Mouse (Mus musculus) bone marrow macrophage, adult 2 months (primary cell): ENCODE measurements around the gene Ankrd35. TPM values are rescaled to one million over a fixed set of nuclear protein-coding genes. Genes with fewer than 3 reads are reported as not detected.

ENCODE experiments used
- H3K27ac ChIP-seq: 2 replicates; pipeline ENCODE4 v1.5.1; 2012; ENCODE audit warnings: low read depth, low read length; ENCODE audit not compliant: insufficient read depth
- H3K4me1 ChIP-seq: 2 replicates; pipeline ENCODE4 v1.6.1; 2012; ENCODE audit warnings: low read length; ENCODE audit not compliant: control insufficient read depth, insufficient read depth
- H3K4me3 ChIP-seq: 2 replicates; pipeline ENCODE4 v1.5.1; 2012; ENCODE audit warnings: mild to moderate bottlenecking, low read length, moderate library complexity; ENCODE audit not compliant: insufficient read depth
- CTCF ChIP-seq: IDR thresholded peaks from 2 replicates; pipeline ENCODE4 v1.5.1; 2012; ENCODE audit warnings: low read depth, mild to moderate bottlenecking, low read length, moderate library complexity
- POLR2A ChIP-seq: IDR thresholded peaks from 2 replicates; pipeline ENCODE4 v1.6.1; 2012; ENCODE audit warnings: mild to moderate bottlenecking, low read depth, low read length, borderline replicate concordance
- polyA plus RNA-seq: library from polyadenylated mRNA; stranded (reverse); fragments of >200 nt; gene quantifications from 2 replicates; pipeline ENCODE4 v1.2.4, GENCODE M21; 2012; ENCODE audit not compliant: missing spikeins, insufficient read depth, insufficient read length

The Ankrd35 gene
- polyA plus RNA-seq, 1 experiment: not detected

DNA sequence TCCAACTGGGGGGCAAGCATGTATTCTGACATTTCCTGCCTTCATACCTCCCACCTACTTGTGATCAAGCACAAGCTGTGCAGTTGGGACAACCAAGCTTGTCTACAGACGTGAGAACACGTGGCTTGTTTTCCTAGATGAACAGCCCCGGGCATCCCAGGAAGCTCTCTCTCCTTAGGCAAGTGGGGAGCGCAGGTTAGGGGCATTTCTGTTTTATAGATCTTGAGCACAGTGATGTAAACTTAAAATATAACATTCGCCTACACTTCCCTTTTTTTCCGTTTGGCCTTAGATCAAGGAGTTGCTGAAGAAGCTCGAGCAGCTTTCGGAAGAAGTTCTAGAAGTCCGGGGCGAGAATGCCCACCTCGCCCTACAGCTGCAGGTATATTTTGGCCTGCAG lies 18.9 kb downstream of the Ankrd35 start:
- Histone ChIP-seq H3K4me1 (peaks cover 8% of the 10 kb centered on the region), H3K4me3 (no peak overlapping the region), H3K27ac (no peak overlapping the region)
- TF ChIP-seq CTCF (no peak), POLR2A (no peak)

DNA sequence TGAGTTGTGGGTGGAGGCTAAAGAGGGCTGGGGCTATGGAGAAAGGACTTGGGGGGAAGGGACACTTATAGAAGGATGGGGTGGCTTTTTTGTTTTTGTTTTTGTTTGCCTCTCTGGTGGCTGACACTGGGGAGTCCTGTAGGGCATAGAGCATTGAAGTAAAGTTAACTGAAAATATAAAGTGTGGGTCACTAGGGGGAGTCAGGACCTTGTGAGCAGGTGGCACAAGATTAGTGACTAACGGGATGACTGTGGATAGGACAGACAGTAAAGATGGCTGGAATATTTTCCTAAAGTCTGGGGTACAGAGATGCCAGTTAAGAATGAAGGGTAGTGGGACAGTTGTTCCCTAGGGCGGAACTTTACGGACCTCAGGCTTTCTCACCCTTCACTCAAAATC lies 20.4 kb downstream of the Ankrd35 start:
- no peak overlapping the region for H3K4me3 ChIP-seq
- TF ChIP-seq POLR2A (no peak), CTCF (no peak)
- no peak overlapping the region for H3K27ac ChIP-seq
- H3K4me1 ChIP-seq: peaks cover 12% of the 10 kb centered on the region

DNA sequence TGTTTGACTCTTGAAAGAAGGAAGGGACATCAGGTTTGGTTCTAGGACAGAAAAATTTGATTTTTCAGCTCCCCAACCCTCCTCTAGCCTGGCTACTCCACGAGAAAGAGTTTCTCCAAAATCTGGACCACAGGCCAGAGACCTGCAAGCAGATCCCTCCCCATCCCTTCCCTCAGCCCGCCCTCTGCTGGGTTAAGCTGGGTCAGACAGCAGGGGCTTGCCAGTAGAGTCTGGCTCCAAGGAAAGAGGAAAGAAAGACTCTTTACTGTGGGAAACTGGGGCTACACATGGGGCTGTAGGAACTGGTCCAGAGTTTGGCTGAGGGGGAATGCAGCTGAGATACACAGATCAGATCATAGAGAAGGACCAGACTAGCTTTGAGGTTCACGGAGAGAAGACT lies 22.6 kb downstream of the Ankrd35 start:
- Histone ChIP-seq H3K4me3 (no peak overlapping the region), H3K4me1 (peaks cover 20% of the 10 kb centered on the region), H3K27ac (no peak overlapping the region)
- TF ChIP-seq CTCF (no peak), POLR2A (no peak)

DNA sequence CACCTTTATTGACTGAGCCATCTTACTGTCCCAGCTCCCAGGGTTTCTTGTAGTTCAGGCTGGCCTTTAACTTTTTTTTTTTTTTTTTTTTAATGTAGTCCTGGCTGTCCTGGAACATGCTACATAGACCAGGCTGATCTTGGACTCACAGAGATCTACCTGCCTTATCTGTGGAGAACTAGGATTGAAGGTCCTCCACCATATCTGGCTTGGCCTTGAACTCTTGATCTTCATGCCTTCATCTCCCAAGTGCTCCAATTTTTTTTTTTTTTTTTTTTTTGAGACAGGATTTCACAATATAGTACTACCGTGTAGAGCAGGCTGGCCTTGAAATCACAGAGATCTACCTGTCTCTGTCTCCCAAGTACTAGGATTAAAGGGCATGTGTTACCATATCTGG lies 23.6 kb downstream of the Ankrd35 start:
- Histone ChIP-seq H3K27ac (no peak overlapping the region), H3K4me3 (no peak overlapping the region), H3K4me1 (peaks cover 21% of the 10 kb centered on the region)
- no peak for TF ChIP-seq POLR2A
- TF ChIP-seq CTCF: no peak

DNA sequence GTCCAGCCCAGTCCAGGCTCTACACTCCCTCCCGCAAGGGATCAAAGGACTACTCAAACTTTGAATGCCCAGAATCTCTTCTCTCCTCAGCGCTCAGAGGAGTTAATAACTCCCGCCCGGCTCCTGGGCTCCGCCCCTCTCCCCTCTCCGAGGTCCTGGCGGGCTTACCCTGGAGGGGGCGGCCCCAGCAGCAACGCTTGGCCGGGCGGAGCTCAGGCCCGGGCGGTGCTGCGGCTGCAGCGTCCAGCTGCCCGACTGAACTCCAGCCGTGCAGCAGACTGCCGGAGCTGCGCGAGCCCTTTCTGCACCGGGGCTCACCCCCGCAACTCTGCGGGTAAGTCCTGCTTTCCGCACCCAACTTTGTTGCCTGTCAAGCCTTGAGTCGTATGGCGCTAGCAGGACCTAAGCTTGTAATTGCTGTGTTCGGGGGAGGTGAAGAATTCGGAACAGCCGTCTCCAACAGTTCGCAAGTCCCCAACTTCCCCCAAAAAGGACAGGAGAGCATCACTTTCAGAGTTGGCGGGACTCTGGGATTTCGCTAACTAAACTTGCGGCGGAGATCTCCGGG lies 26.4 kb downstream of the Ankrd35 start, which contains the start of gene Pias3:
Pias3 (plus strand) TSS at position 187 of the 568 bp plus-strand sequence.
- H3K4me1 ChIP-seq: peaks cover 15% of the 10 kb centered on the region

DNA sequence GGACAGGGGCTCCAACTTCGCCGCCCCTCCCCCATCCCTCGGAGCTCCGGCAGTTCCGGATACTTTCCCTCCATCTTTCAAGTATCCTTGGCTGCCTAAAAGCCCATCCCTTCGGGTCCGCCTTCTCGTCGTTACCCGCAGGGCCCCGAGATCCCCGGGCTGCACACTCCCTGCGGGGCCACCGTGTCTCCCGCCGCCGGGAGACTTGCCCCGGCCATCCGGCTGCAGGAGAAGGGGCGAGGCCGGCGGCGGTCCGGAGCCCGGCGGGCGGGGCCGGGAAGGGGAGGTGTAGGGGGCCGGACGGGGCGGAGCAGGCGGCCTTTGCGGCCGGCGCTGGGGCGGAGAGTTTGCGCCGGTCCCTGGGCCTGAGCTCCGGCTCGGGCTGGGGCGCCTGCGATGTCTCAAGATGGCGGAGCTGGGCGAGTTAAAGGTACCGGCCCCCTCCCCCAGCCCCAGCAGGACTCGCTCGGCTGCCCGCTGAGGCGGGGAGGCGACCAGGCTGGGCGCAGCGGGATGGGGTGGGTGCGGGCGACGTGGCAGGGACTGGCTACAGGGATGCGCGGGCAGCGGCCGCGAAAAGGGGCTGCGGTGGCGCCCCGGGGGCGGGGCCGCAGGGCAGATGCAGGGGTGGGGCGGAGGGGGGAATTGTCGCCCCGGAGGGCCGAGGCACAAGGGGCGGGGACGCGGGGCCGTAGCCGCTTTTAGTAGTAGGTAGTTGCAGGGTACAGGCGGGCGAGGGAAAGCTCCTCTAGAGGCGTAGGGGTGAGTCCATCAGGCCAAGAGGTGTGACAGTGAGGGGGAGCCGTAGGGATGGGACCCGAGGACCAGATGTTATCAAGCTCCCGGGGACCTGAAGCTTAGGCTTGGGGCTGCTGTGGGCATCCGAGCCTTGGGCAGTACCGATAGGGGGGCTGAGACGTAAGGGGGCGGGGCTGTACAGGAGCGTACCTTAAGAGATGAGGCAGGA lies 27.1 kb downstream of the Ankrd35 start:
- Histone ChIP-seq H3K4me1 (peaks cover 15% of the 10 kb centered on the region), H3K4me3 (peak overlapping the region; percentile 93), H3K27ac (peak overlapping the region; percentile 53)
- TF ChIP-seq CTCF: no peak
- TF ChIP-seq POLR2A: no peak

More for the DNA sequence above, 26.4 kb downstream of the Ankrd35 start, which contains the start of gene Pias3:
- no peak for TF ChIP-seq POLR2A
- no peak for TF ChIP-seq CTCF
- peak within 1 kb of the TSS; percentile 53 for H3K27ac ChIP-seq
- H3K4me3 ChIP-seq: peak within 1 kb of the TSS; percentile 93

DNA sequence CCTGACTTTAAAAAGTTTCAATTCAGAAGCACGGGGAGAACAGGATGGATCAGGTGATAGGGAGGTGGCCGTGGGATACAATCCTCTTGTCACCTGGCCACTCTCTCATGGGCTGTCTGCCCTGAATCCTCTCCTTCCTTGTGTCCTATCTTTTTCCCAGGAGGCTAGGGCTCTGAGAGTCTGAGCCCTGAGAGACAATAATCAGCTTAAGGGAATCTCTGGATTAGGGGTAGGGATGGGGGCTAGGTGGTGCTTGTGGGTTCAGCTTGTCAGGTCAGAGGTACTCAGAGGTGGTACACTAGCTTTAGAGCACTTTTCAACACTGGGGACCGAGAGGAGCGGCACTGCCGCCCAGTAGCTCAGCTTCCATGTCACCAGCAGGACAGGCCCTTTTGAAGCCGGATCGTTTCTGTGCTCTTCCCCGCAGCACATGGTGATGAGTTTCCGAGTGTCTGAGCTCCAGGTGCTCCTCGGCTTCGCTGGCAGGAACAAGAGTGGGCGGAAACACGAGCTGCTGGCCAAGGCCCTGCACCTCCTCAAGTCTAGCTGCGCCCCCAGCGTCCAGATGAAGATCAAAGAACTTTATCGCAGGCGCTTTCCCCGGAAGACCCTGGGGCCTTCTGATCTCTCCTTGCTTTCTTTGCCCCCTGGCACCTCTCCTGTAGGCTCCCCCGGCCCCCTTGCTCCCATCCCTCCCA lies 29.2 kb downstream of the Ankrd35 start:
- no peak for TF ChIP-seq POLR2A
- no peak for TF ChIP-seq CTCF
- no peak overlapping the region for H3K27ac ChIP-seq
- H3K4me1 ChIP-seq: peaks cover 15% of the 10 kb centered on the region
- H3K4me3 ChIP-seq: no peak overlapping the region

DNA sequence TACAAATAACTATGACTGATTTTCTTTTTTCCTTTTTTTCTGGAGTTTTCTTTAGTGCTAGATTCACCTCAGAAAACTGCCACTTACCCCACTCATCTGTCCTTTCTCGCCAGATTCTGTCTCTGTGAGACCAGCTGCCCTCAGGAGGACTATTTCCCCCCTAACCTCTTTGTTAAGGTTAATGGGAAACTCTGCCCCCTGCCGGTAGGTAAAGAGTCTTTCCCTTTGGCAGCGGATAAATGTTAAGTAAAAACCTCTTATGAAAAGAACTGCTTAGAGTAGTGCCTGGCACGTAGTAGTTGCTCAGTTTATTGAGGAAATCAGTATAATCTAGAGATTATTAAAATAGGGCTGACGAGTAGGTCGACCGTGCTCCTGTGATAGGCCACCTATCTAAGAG lies 30.4 kb downstream of the Ankrd35 start:
- TF ChIP-seq POLR2A (no peak), CTCF (no peak)
- Histone ChIP-seq H3K4me1 (peaks cover 9% of the 10 kb centered on the region), H3K27ac (no peak overlapping the region), H3K4me3 (no peak overlapping the region)

DNA sequence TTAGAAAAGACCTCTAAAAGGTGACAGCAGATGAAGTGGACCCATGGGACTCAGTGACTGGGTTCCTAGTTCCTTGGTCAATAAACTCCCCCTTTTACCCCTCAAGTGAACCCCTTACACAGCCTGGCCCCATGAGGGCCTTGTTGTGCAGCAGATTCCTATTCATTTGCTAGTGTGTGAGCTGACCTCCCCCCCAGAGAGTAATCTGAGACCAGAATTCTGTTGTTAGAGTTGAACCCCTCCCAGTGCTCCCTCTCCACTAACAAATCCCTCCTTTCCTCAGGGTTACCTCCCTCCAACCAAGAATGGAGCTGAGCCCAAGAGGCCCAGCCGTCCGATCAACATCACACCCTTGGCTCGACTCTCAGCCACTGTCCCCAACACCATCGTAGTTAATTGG lies 31.1 kb downstream of the Ankrd35 start:
- Histone ChIP-seq H3K4me1 (peaks cover 2% of the 10 kb centered on the region), H3K4me3 (no peak overlapping the region), H3K27ac (no peak overlapping the region)
- TF ChIP-seq CTCF (no peak), POLR2A (no peak)

DNA sequence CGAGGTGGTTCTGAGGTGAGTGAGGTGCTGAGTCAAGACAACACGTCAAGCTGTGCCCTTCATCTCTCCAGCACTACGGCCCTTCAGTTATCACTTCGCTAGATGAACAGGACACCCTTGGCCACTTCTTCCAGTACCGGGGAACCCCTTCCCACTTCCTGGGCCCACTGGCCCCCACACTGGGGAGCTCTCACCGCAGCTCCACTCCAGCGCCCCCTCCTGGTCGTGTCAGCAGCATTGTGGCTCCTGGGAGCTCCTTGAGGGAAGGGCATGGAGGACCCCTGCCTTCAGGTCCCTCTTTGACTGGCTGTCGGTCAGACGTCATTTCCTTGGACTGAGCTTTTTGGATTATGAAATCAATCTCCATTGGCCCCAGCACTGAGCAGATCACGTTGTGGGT lies 34.8 kb downstream of the Ankrd35 start:
- TF ChIP-seq CTCF: peak; percentile 60
- no peak for TF ChIP-seq POLR2A
- Histone ChIP-seq H3K27ac (no peak overlapping the region), H3K4me3 (no peak overlapping the region), H3K4me1 (peaks cover 2% of the 10 kb centered on the region; the same call in 1 of the 2 replicates)
